Mouse (Mus musculus) heart, postnatal 0 days (tissue): ENCODE data around the gene Gm20521.

Experiments
- CTCF ChIP-seq: IDR thresholded peaks from 2 replicates; pipeline ENCODE4 v1.5.1; 2016; ENCODE audit warnings: antibody characterized with exemption, control low read depth, low read depth
- EP300 ChIP-seq: IDR thresholded peaks from 2 replicates; pipeline ENCODE4 v1.6.1; 2016; ENCODE audit warnings: antibody characterized with exemption, low read depth

GRCm38 (mm10) chr14:54900383-54900782, 17.1 kb downstream of the Gm20521 start:
- TF ChIP-seq EP300 (0 out of 2 replicates have a peak, but pooled peaks have one; percentile 44), CTCF (peak; percentile 85)
